Mouse (Mus musculus) thymus, adult 2 months (tissue): ENCODE data around the gene Iqcd. TPM values are rescaled to one million over a fixed set of nuclear protein-coding genes. Genes with fewer than 3 reads are reported as not detected.

ENCODE experiments used
- DNase-seq: peaks from one replicate; pipeline ENCODE4 v3.0.0; 2021
- H3K27ac ChIP-seq: fragments of 200-500 bp; 2 replicates; pipeline ENCODE4 v1.5.1; 2012; ENCODE audit warnings: low read length, control low read depth; ENCODE audit not compliant: control insufficient read depth, insufficient read depth
- H3K27me3 ChIP-seq: fragments of 200-500 bp; 2 replicates; pipeline ENCODE4 v1.6.1; 2012; ENCODE audit warnings: mild to moderate bottlenecking, low read length, moderate library complexity, mixed read lengths; ENCODE audit not compliant: control insufficient read depth, insufficient read depth
- H3K36me3 ChIP-seq: fragments of 200-500 bp; 2 replicates; pipeline ENCODE4 v1.6.1; 2012; ENCODE audit warnings: mild to moderate bottlenecking, low read length, moderate library complexity; ENCODE audit not compliant: control insufficient read depth, insufficient read depth
- H3K4me1 ChIP-seq: fragments of 200-500 bp; replicated peaks from 2 replicates; pipeline ENCODE4 v1.6.1; 2012; ENCODE audit warnings: low read length; ENCODE audit not compliant: control insufficient read depth, insufficient read depth
- H3K4me3 ChIP-seq: fragments of 200-500 bp; 2 replicates; pipeline ENCODE4 v1.5.1; 2012; ENCODE audit warnings: mild to moderate bottlenecking, low read length, control low read depth, moderate library complexity; ENCODE audit not compliant: control insufficient read depth, insufficient read depth
- CTCF ChIP-seq: fragments of 200-500 bp; IDR thresholded peaks from 2 replicates; pipeline ENCODE4 v1.5.1; 2012; ENCODE audit warnings: mild to moderate bottlenecking, control low read depth, low read length, moderate library complexity, borderline replicate concordance; ENCODE audit not compliant: control insufficient read depth, poor library complexity, insufficient read depth; ENCODE audit errors: extremely low read depth
- POLR2A ChIP-seq: fragments of 200-500 bp; IDR thresholded peaks from 2 replicates; pipeline ENCODE4 v1.6.1; 2012; ENCODE audit warnings: mild to moderate bottlenecking, low read length, control low read depth, moderate library complexity; ENCODE audit not compliant: control insufficient read depth, poor library complexity, insufficient read depth; ENCODE audit errors: extremely low read depth
- WGBS: fragments of 180-500 bp; shearing (Covaris S2); methylation state at CpG from one replicate; pipeline ENCODE4 v1.1.7; 2018; 5-methylcytosine and 5-hydroxymethylcytosine counted together
- polyA plus RNA-seq: library from polyadenylated mRNA; depleted of rRNA; stranded (reverse); fragments of >200 nt; gene quantifications from 2 replicates; pipeline ENCODE4 v1.2.3, GENCODE M21; 2012

The Iqcd gene
- polyA plus RNA-seq, 1 experiment = 3.0 TPM

DNA sequence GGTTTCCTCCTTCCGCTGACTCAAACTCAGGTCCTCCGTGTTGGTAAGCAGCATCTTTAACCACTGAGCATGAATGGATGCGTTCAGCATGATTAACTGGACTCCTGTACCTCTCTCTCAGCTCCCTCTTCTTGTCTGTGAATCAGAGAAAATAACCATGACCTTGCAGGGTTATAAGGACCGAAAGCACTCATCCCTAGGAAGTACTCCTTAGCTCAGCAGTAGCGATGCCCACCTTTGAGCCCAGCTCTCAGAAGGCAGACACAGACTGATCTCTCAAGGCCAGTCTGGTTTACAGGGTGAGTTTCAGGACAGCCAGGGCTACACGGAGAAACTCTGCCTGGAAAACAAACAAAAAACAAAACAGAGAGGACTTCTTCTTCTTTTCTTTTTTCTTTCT is 5.7 kb downstream of the Iqcd start:
- Histone ChIP-seq H3K4me3 (no peak overlapping the region), H3K4me1 (peaks cover 5% of the 10 kb centered on the region), H3K27ac (no peak overlapping the region), H3K36me3 (no peaks in the 10 kb centered on the region), H3K27me3 (no peaks in the 10 kb centered on the region)
- no peak for DNase-seq
- TF ChIP-seq CTCF = no peak
- TF ChIP-seq POLR2A = no peak
- WGBS = 95% methylated on average over 6 of the region's 6 CpGs

DNA sequence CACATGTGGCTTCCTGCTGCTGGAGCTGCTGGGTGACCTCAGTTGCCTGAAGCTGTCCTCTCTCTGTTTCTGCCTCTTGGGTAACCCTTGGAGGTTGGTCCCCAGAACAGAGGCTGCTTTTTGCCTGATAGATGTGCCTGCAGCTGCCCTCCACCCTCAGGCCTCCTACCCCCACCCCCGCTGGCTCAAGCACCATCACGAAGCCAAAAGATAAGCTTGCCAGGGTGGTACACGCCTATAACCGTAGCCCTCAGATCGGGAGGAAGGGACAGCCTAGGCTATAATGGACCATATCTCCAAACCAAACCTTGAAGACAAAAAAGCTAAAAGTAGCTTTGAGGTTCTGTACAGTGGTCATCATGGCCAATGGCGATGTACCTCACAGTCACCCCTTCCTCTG is 10.8 kb downstream of the Iqcd start:
- WGBS = 80% methylated on average over 6 of the region's 6 CpGs

DNA sequence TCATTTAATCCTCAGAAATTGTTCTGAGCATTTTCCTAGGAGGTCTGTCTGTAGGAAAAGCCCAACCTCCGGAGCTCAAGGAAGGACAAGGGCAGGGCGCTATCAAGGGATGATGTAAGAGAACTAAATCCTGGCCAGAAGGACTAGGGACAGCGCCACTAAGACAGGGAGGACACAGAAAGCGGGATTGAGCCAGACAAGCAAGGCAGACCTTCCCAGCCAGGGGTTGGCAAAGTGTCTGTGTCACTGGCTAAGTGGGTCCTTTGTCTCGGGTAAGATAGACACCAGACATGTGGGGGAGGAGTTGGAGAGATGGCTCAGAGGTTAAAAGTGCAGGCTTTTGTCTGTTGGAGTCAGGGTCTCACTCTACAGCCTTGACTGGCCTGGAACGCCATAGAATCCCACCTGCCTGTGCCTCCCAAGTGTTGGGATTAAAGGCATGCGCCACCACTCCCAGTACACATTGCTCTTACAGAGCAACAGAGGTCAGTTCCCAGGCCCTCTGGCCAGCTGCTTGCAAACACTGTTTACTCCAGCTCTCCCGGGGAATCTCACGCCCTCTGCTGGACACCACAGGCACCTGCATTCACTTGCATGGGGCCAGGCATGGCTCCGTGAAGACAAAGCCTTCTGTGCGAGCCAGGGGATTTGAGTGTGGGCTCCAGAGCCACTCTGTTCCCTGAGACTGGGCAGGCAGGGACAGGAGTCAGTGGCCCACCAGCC is 12.3 kb downstream of the Iqcd start:
- 88% methylated on average over 11 of the region's 11 CpGs for WGBS
- DNase-seq = no peak
- TF ChIP-seq POLR2A = no peak
- peak; percentile 74; the same call in 1 of the 2 replicates for TF ChIP-seq CTCF
- Histone ChIP-seq H3K27ac (no peak overlapping the region), H3K36me3 (no peaks in the 10 kb centered on the region), H3K4me1 (peaks cover 13% of the 10 kb centered on the region), H3K27me3 (no peaks in the 10 kb centered on the region), H3K4me3 (no peak overlapping the region)

More for the DNA sequence above, 10.8 kb downstream of the Iqcd start:
- peaks cover 8% of the 10 kb centered on the region for H3K4me1 ChIP-seq
- H3K27ac ChIP-seq = no peak overlapping the region
- TF ChIP-seq CTCF (no peak), POLR2A (no peak)
- DNase-seq = no peak
- no peaks in the 10 kb centered on the region for H3K36me3 ChIP-seq
- H3K27me3 ChIP-seq = no peaks in the 10 kb centered on the region
- no peak overlapping the region for H3K4me3 ChIP-seq

DNA sequence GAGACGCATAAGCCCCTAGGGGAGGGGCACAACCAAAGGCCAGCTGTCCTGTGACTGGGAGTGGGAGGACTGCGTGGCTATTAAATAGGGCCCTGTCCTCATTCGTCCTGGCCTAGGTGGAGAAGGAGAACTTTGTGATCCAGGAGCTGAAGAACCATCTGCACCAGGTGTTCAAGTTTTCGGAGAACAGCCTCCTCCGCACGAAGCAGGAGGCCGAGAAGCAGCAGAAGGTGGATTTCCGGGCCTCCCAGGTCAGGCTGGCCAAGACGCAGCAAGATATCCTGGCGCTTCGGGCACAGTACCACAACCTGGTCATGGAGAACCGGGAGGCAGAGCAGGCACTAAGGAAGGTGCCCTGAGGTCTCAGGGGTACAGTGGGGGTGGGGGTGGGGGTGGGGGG is 13.4 kb downstream of the Iqcd start:
- TF ChIP-seq CTCF = no peak
- no peak for TF ChIP-seq POLR2A
- H3K4me3 ChIP-seq = no peak overlapping the region
- 96% methylated on average over 12 of the region's 12 CpGs for WGBS
- no peaks in the 10 kb centered on the region for H3K27me3 ChIP-seq
- H3K27ac ChIP-seq = no peak overlapping the region
- DNase-seq = no peak
- no peaks in the 10 kb centered on the region for H3K36me3 ChIP-seq
- peaks cover 13% of the 10 kb centered on the region for H3K4me1 ChIP-seq

DNA sequence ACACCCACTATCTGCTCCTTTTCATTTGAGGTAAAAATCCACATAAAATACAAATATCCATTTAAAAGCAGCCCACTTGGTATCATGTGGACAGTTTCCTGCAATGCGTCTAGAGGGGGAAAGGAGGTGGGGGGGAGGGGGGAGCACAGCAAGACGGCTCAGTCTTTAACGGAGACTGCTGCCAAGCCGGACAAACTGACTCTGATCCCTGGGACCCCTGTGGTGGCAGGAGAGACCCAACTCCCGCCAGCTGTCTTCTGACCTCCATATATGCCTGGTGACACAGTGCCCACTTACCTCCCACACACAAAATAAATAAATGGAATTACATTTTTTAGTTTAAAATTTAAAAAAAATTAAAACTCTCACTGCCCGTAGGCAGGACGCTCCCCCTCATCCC is 14.7 kb downstream of the Iqcd start:
- no peak for TF ChIP-seq POLR2A
- TF ChIP-seq CTCF = no peak
- Histone ChIP-seq H3K27ac (no peak overlapping the region), H3K4me3 (no peak overlapping the region), H3K27me3 (no peaks in the 10 kb centered on the region), H3K36me3 (no peaks in the 10 kb centered on the region), H3K4me1 (peaks cover 13% of the 10 kb centered on the region)
- 95% methylated on average over 7 of the region's 7 CpGs for WGBS
- no peak for DNase-seq

DNA sequence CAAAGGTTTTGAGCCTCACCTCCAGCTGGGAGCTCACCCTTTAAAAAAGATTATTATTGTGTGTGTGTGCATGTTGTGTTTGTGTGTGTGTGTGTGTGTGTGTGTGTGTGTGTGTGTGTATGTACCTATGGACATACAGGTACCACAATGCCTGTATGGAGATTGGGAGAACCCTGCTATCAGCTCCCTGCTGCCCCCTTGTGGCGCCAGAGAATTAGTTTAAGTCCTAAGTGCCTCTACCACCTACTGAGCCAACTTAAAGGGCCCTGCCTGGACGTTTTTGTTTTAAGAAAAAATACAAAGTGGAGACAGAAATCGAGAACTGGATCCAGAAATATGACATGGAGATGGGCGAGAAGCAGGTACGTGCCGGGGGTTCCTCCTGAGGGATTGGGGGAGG is 16.0 kb downstream of the Iqcd start:
- H3K4me3 ChIP-seq = no peak overlapping the region
- H3K27ac ChIP-seq = no peak overlapping the region
- DNase-seq = peak; percentile 86
- no peak for TF ChIP-seq CTCF
- no peak; the same call in 1 of the 2 replicates for TF ChIP-seq POLR2A
- H3K27me3 ChIP-seq = no peaks in the 10 kb centered on the region
- no peaks in the 10 kb centered on the region for H3K36me3 ChIP-seq
- WGBS = 3% methylated on average over 6 of the region's 6 CpGs
- H3K4me1 ChIP-seq = peaks cover 6% of the 10 kb centered on the region
